Mouse (Mus musculus): ENCODE data around the gene Tmem203. TPM values are rescaled to one million over a fixed set of nuclear protein-coding genes. Genes with fewer than 3 reads are reported as not detected.

The Tmem203 gene
- polyA plus RNA-seq, 1 experiment from 2014 or later, result 39.7 TPM

DNA sequence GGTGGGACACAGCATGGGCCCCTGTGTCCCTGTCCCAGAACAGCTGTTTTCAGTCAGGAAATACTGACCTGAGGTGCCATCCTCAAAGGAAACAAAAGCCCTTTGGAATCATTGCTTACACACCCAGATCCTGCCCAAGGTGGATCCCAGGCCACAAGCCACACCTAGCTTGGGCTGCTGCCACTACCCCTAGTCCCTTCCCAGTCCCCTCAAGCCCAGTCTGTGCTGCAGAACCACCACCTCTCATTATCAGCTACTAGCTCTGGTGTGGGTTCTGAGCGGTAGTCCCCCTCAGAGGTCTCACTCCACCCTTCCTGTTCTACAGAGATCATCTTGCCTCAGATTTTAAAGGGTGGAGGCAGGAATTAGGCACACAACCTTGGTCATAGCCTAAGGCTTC lies 31.1 kb downstream of the Tmem203 start:
- DNase-seq (ENCODE audit: low spot score), result peak; percentile 64
- Histone ChIP-seq H3K4me1 (replicated peaks; ENCODE audit: control insufficient read depth, insufficient read depth) (peaks cover 8% of the 10 kb centered on the region; the same call in 1 of the 2 replicates), H3K36me3 (ENCODE audit: control insufficient read depth, insufficient read depth, low read length) (peaks cover 17% of the 10 kb centered on the region), H3K27ac (replicated peaks) (peak overlapping the region; percentile 94), H3K9me3 (ENCODE audit: control insufficient read depth, low read length) (no peaks in the 10 kb centered on the region), H3K4me2 (replicated peaks; ENCODE audit: low read depth) (no peak overlapping the region), H3K9ac (ENCODE audit: low read length) (no peak overlapping the region), H3K4me3 (ENCODE audit: low read depth, low read length) (no peak overlapping the region), H3K27me3 (ENCODE audit: control insufficient read depth, insufficient read depth, low read length) (peaks cover 2% of the 10 kb centered on the region; the same call in 1 of the 2 replicates)
- WGBS, result 33% methylated on average over 1 of the region's 1 CpGs
- peak; percentile 33 for ATAC-seq (ENCODE audit: low FRiP score, low TSS enrichment)
- TF ChIP-seq CTCF (IDR thresholded peaks at IDR 0.05; ENCODE audit: low read depth) (no peak), EP300 (optimal IDR thresholded peaks at IDR 0.05) (no peak)

DNA sequence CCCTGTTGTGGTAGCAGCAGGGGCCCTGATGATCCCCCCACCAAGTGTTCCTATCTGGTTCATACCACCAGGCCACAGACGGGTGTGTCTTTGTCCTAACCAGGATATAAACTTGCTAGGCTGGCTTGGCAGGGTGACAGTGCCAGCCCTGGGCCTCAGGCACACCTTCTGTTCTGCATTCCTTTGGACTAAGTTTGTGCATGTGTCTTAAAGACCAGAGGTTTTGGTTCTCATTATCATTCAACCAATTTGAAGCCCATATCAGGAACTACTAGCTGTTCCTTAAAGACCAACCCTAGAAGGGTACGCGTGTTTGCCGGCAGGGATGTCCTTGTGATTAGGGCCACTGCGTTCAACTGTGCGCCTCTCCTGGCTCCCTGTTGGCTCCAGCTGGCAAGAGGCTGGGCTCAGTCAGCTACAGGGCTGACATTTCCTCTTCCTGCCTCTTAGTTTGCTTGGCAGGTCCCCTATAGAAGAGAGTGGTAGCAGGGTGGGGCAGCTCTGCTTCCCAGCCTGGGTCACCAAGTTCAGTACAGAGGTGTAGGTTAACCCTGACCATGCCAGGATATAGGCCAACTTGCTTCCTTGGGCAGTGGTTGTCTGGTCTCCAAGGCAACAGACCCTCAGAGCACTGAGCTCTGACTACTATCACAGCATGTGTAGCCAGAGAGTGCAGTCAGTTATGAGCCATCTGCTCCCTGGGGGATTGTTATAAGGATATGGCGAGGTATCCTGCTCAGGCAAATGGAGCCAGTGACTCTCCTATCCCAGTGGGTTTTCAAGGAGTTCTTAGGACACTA lies 31.8 kb downstream of the Tmem203 start:
- no peak overlapping the region for H3K4me3 ChIP-seq (ENCODE audit: low read depth, low read length)
- no peak for TF ChIP-seq CTCF (IDR thresholded peaks at IDR 0.05; ENCODE audit: low read depth)
- peak; percentile 94 for TF ChIP-seq EP300 (optimal IDR thresholded peaks at IDR 0.05)
- peaks cover 17% of the 10 kb centered on the region for H3K36me3 ChIP-seq (ENCODE audit: control insufficient read depth, insufficient read depth, low read length)
- H3K4me1 ChIP-seq (replicated peaks; ENCODE audit: control insufficient read depth, insufficient read depth), result peaks cover 8% of the 10 kb centered on the region; the same call in 1 of the 2 replicates
- peak overlapping the region; percentile 94 for H3K27ac ChIP-seq (replicated peaks)
- ATAC-seq (ENCODE audit: low FRiP score, low TSS enrichment) (peak; percentile 82), DNase-seq (ENCODE audit: low spot score) (peak; percentile 89)
- peaks cover 8% of the 10 kb centered on the region; the same call in 1 of the 2 replicates for H3K27me3 ChIP-seq (ENCODE audit: control insufficient read depth, insufficient read depth, low read length)
- 0 out of 2 replicates have a peak overlapping the region, but pooled peaks have one; percentile 8 for H3K4me2 ChIP-seq (replicated peaks; ENCODE audit: low read depth)
- no peak overlapping the region for H3K9ac ChIP-seq (ENCODE audit: low read length)
- H3K9me3 ChIP-seq (ENCODE audit: control insufficient read depth, low read length), result no peaks in the 10 kb centered on the region
- WGBS, result 31% methylated on average over 7 of the region's 7 CpGs

DNA sequence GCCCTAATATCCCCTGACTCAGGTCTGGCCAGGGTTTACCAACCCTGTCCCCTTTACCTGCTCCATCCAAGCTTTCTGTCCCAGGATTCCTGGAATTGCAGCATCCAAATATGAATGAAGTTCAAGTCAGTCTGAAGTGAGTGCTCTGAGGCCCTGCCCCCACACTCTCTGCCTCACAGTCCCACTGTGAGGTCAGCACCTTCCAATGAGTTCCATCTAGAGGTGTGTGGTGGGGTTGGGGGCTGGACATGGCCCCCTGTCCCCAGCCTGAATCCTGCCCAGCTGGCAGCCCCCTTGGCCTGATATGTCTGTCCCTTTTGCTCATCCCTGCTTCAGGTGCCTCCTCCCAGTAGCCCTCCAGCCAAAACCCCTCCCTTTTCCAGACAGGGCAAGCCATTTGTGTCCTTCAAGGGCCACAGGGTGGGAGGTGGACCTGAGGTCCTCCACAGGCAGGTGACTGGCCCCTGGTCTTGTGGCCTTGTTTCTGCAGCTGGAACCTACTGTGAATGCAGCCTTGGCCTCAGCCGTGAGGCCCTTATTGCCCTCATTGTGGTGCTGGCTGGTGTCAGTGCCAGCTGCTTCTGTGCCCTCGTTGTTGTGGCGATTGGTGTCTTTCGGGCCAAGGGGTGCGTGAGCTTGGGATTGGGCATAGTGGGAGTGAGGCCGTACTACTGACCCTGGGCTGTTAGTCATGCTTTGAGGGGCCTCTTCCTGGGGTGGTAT lies 32.8 kb downstream of the Tmem203 start, which contains the start of gene Tmem210:
TSS of gene Tmem210 (plus strand) at position 219 of the 723 bp plus-strand sequence.
- Histone ChIP-seq H3K4me3 (ENCODE audit: low read depth, low read length) (no peak within 1 kb of the TSS), H3K27ac (replicated peaks) (peak within 1 kb of the TSS; percentile 94), H3K4me1 (replicated peaks; ENCODE audit: control insufficient read depth, insufficient read depth) (peaks cover 8% of the 10 kb centered on the region; the same call in 1 of the 2 replicates), H3K27me3 (ENCODE audit: control insufficient read depth, insufficient read depth, low read length) (peaks cover 8% of the 10 kb centered on the region; the same call in 1 of the 2 replicates), H3K9ac (ENCODE audit: low read length) (no peak within 1 kb of the TSS), H3K4me2 (replicated peaks; ENCODE audit: low read depth) (0 out of 2 replicates have a peak within 1 kb of the TSS, but pooled peaks have one; percentile 8), H3K9me3 (ENCODE audit: control insufficient read depth, low read length) (no peaks in the 10 kb centered on the region), H3K36me3 (ENCODE audit: control insufficient read depth, insufficient read depth, low read length) (peaks cover 13% of the 10 kb centered on the region)
- no peak for TF ChIP-seq EP300 (optimal IDR thresholded peaks at IDR 0.05)
- no peak for TF ChIP-seq CTCF (IDR thresholded peaks at IDR 0.05; ENCODE audit: low read depth)
- WGBS, result 69% methylated on average over 6 of the region's 6 CpGs
- no peak for ATAC-seq (ENCODE audit: low FRiP score, low TSS enrichment)
- DNase-seq (ENCODE audit: low spot score), result no peak

DNA sequence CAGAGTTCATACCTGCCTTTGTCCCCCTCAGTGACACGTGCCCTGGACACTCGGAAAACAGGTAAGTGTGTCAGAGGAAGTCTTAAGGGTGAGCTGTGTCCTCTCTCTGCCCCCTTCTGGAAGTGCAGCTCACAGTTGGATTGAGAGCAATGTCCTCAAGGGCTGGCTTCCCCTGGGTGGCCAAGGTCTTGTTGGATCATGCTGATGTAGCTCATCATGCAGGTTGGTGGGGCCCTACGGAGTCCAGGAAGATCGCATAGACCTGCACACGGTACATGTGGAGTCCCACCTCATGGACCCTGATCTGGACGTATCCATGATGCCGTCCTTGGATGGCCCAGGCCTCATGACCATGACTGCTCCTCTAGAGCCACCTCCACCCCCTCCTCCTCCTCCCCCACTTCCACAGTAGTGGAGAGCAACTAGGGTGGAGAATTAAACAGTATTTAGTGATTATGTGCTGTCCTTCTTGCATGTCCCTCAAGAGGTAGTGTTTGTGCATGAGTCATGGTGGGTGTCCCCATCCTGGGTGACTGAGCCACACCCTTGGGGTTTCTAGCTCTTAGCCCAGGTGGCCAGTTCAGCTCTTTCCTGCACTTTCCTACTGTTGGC lies 33.6 kb downstream of the Tmem203 start:
- WGBS, result 68% methylated on average over 7 of the region's 7 CpGs
- H3K4me3 ChIP-seq (ENCODE audit: low read depth, low read length), result no peak overlapping the region
- H3K27ac ChIP-seq (replicated peaks), result peak overlapping the region; percentile 94
- H3K36me3 ChIP-seq (ENCODE audit: control insufficient read depth, insufficient read depth, low read length), result peaks cover 9% of the 10 kb centered on the region
- ATAC-seq (ENCODE audit: low FRiP score, low TSS enrichment) (no peak), DNase-seq (ENCODE audit: low spot score) (peak; percentile 52)
- peaks cover 8% of the 10 kb centered on the region; the same call in 1 of the 2 replicates for H3K27me3 ChIP-seq (ENCODE audit: control insufficient read depth, insufficient read depth, low read length)
- no peak for TF ChIP-seq EP300 (optimal IDR thresholded peaks at IDR 0.05)
- no peak for TF ChIP-seq CTCF (IDR thresholded peaks at IDR 0.05; ENCODE audit: low read depth)
- no peak overlapping the region for H3K4me2 ChIP-seq (replicated peaks; ENCODE audit: low read depth)
- peaks cover 8% of the 10 kb centered on the region; the same call in 1 of the 2 replicates for H3K4me1 ChIP-seq (replicated peaks; ENCODE audit: control insufficient read depth, insufficient read depth)
- H3K9ac ChIP-seq (ENCODE audit: low read length), result no peak overlapping the region
- no peaks in the 10 kb centered on the region for H3K9me3 ChIP-seq (ENCODE audit: control insufficient read depth, low read length)

DNA sequence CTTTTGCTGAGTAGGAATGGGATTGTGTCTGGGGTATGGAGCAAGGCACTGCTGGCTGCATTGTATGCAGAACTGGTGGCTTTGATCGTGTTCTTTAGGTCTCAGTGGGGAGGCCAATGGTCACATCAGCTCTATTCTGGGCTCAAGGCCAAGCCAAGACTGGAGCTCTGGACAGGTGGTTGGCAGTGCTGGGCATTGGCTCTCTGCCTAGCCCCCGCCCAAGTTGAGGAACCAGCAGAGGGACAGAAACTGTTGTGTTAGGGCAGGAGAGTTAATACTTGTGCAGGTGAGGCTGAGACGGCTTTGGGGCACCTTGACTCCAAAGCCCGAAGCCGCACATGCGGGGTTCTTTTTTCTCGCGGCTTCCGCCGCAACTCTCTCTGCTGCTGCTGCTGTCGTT lies 34.4 kb downstream of the Tmem203 start, which contains the start of gene Lrrc26:
TSS of gene Lrrc26 (plus strand) at position 265 of the 400 bp plus-strand sequence.
- ATAC-seq (ENCODE audit: low FRiP score, low TSS enrichment) (peak; percentile 18), DNase-seq (ENCODE audit: low spot score) (peak; percentile 87)
- 7% methylated on average over 11 of the region's 11 CpGs for WGBS
- peak within 1 kb of the TSS; percentile 23 for H3K9ac ChIP-seq (ENCODE audit: low read length)
- H3K27me3 ChIP-seq (ENCODE audit: control insufficient read depth, insufficient read depth, low read length), result peaks cover 8% of the 10 kb centered on the region; the same call in 1 of the 2 replicates
- no peak for TF ChIP-seq CTCF (IDR thresholded peaks at IDR 0.05; ENCODE audit: low read depth)
- TF ChIP-seq EP300 (optimal IDR thresholded peaks at IDR 0.05), result no peak
- peaks cover 8% of the 10 kb centered on the region; the same call in 1 of the 2 replicates for H3K4me1 ChIP-seq (replicated peaks; ENCODE audit: control insufficient read depth, insufficient read depth)
- peaks cover 5% of the 10 kb centered on the region for H3K36me3 ChIP-seq (ENCODE audit: control insufficient read depth, insufficient read depth, low read length)
- H3K27ac ChIP-seq (replicated peaks), result peak within 1 kb of the TSS; percentile 94
- H3K4me3 ChIP-seq (ENCODE audit: low read depth, low read length), result peak within 1 kb of the TSS; percentile 38
- H3K9me3 ChIP-seq (ENCODE audit: control insufficient read depth, low read length), result no peaks in the 10 kb centered on the region
- peak within 1 kb of the TSS; percentile 70 for H3K4me2 ChIP-seq (replicated peaks; ENCODE audit: low read depth)
